Mouse (Mus musculus): ENCODE results near the gene Rhebl1.

The Rhebl1 gene

GRCm38 (mm10) chr15:98914903-98915302 is 20.6 kb upstream of the Rhebl1 start:
- DNase-seq (ENCODE audit: low spot score in 2 of 2), result no peak

GRCm38 (mm10) chr15:98904692-98905091 is 10.4 kb upstream of the Rhebl1 start:
- DNase-seq (ENCODE audit: low spot score in 2 of 2), result no peak

GRCm38 (mm10) chr15:98902600-98902999 is 8.3 kb upstream of the Rhebl1 start:
- DNase-seq (ENCODE audit: low spot score in 2 of 2), result no peak

- DNase-seq (ENCODE audit: low spot score in 2 of 2), result no peak
Measured at GRCm38 (mm10) chr15:98901530-98901929, 7.2 kb upstream of the Rhebl1 start.

GRCm38 (mm10) chr15:98897928-98898800 is 3.8 kb upstream of the Rhebl1 start, which contains the start of gene Dhh:
Gene Dhh (minus strand): TSS chr15:98898540.
- no peak for DNase-seq (ENCODE audit: low spot score in 2 of 2)

GRCm38 (mm10) chr15:98897495-98897894 is 3.2 kb upstream of the Rhebl1 start:
- DNase-seq (ENCODE audit: low spot score in 2 of 2), result no peak

GRCm38 (mm10) chr15:98895635-98896589 is 1.6 kb upstream of the Rhebl1 start:
- no peak for DNase-seq (ENCODE audit: low spot score in 2 of 2)

GRCm38 (mm10) chr15:98894746-98895634 is 650 bp upstream of the Rhebl1 start:
- no peak for DNase-seq (ENCODE audit: low spot score in 2 of 2)

- no peak for DNase-seq (ENCODE audit: low spot score in 2 of 2)
Measured at GRCm38 (mm10) chr15:98893036-98893435, 1.3 kb downstream of the Rhebl1 start.

GRCm38 (mm10) chr15:98891907-98892606 is 2.3 kb downstream of the Rhebl1 start:
- peak; percentile 53 to 62 for DNase-seq (ENCODE audit: low spot score in 2 of 2)

- no peak for DNase-seq (ENCODE audit: low spot score in 2 of 2)
Measured at GRCm38 (mm10) chr15:98891198-98891742, 3.1 kb downstream of the Rhebl1 start.

GRCm38 (mm10) chr15:98887526-98887925 is 6.8 kb downstream of the Rhebl1 start:
- DNase-seq (ENCODE audit: low spot score in 2 of 2), result no peak

- DNase-seq (ENCODE audit: low spot score in 2 of 2), result no peak
Measured at GRCm38 (mm10) chr15:98886667-98887387, 7.5 kb downstream of the Rhebl1 start.

- DNase-seq (ENCODE audit: low spot score in 2 of 2), result no peak
Measured at GRCm38 (mm10) chr15:98884106-98884505, 10.2 kb downstream of the Rhebl1 start.

- DNase-seq (ENCODE audit: low spot score in 2 of 2), result no peak
Measured at GRCm38 (mm10) chr15:98883661-98884060, 10.7 kb downstream of the Rhebl1 start.

GRCm38 (mm10) chr15:98881656-98882008 is 12.7 kb downstream of the Rhebl1 start:
- DNase-seq (ENCODE audit: low spot score in 2 of 2), result no peak

GRCm38 (mm10) chr15:98880978-98881655 is 13.2 kb downstream of the Rhebl1 start:
- DNase-seq (ENCODE audit: low spot score in 2 of 2), result peak; percentile 93 to 96

GRCm38 (mm10) chr15:98877331-98877730 is 17.0 kb downstream of the Rhebl1 start:
- peak; percentile 68 to 80 for DNase-seq (ENCODE audit: low spot score in 2 of 2)

Measured in spleen, postnatal 36 days (tissue).